Mouse (Mus musculus): ENCODE measurements around the gene Pcdh20.

Pcdh20 gene

DNA sequence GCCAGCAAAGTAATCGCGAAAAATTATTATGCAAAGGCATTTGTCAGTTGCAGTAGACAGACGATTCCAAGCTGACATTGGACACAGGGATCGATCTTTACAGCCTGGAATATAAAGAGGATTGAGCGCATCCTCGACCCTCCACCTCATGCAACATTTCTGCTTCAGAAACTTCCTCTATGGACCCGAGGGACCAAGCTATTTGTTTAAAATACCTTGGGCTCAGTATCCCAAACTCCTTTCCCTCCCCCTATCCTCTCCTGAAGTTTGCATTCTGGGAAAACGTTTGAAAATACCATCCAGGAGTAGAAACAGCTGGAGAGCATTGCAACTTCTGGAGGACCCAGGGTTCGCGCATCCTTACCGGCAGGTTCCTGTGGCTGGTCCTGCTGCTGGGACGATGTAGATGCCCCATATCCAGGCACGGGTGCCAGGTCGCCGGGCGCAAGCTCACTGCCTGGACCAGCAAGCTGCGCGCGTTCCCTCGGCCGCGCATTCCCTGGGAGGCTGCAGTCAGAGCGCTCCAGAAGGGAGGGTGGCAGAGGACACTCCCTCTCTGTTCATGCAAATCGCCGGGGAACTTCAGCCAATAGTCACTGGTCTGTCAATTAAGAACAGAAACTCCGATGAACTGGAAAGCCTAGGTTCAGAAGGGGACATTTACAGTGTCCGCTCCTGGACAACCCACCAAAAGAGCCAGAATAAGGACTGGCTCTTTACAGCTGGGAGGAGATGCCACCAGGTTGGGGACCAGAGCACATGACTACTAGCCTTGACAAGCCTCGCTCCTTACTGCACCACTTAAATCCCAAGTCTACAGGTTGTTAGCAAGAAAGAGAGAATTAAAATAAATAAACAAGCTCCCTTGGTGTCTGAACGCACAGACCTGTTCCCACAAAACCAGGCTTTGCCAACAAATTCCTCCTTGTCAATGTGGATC, at the start of gene Pcdh20:
Gene Pcdh20, minus strand, starts transcription at position 902 of the 940 bp plus-strand sequence.
- DNase-seq = no peak

GRCm38 (mm10) chr14:88479909-88480308, 8.7 kb upstream of the Pcdh20 start:
- DNase-seq = no peak

- no peak for DNase-seq
Measured at GRCm38 (mm10) chr14:88469956-88470355, 1.2 kb downstream of the Pcdh20 start.

DNA sequence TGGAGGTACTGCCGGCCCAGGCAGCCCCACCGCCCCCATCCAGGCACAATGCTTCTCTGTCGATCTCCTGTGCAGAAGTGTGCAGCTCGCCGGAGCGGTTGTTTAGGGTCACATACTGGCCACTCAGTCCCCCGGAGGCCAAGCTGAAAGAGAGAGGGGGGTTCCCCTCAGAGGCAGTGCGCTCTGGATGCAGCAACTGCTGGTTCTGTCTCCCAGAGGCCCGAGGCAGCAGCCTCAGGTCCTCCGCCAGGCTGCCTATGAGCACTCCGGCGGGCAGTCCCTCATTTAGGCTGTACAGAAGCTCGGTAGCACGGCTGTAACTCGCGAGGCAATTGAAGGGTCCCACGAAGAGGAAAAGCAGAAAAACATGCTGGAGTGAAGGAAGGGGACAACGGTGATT, 1.8 kb downstream of the Pcdh20 start:
- DNase-seq = no peak

DNA sequence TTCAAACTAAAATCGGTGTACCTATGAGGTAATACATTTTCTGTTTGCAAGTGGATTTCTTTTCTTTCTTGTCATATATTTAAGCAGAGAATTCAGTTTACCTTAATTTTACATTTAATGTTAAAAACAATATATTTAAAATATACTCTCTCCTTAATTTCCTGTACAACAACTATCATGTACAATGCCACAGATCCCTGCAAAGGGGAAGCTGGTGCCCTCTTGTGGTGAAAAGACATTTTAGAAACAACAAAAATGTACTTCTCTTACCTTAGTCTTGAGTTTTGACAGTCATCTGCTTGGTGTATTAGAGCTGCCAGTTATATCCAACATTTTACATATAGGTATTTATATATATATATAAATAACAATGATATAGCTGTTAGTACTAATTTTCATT, 4.8 kb downstream of the Pcdh20 start:
- no peak for DNase-seq

- DNase-seq = no peak
Measured at GRCm38 (mm10) chr14:88464356-88464755, 6.8 kb downstream of the Pcdh20 start.

- DNase-seq = no peak
Measured at GRCm38 (mm10) chr14:88463357-88463756, 7.8 kb downstream of the Pcdh20 start.

DNA sequence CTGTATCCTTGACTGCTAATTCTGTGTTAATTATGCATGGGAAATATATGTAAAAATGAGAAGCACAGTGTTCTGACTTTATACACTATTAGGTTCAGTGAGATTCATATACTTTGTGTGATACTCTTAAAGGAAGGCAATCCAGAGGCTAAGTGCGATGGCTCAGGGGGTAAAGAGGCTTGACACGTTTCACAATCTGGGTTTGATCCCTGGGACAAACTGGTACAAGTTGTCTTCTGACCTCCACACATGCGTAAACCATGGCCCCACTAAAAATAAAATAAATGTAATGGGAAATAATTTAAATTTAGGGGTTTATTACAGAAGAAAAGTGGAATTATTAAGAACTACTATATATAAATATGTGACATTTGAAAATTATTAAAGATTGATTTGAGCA, 8.3 kb downstream of the Pcdh20 start:
- no peak for DNase-seq

DNA sequence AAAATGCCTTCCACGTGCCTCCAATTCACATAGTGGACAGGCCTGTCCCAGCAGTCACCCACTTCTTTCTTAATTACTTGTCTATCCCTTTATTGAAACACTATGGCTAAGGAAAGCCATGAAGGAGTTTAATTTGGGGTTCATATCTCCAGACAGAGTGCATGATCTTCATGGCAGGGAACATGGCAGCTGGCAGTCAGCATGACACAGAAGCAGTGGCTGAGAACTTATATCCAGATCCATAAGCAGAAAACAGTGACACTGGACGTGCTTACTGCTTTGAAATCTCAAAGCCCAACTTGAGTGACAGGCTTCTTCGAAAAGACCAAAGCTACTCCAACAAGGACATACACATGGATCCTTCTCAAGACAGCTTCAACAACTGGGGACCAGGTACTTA, 10.5 kb downstream of the Pcdh20 start:
- DNase-seq = no peak

DNA sequence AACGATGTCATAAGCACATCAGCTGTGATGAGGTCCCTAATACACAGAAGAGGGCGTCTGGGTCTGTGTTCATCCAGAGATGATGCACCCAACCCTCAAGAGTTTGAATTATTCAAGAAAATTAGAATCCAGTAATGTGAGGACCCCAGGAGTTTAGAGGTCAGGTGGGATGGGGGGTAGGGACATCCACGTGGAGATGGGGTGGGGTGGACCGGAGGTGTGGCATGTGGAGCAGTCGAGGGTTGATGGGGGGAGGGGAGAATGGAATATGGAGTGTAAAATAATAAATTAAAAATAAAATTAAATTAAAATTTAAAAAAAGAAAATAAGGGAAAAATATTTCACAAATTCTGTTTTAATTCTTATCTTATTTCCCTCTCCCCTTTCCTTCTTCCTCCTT, 27.9 kb downstream of the Pcdh20 start:
- no peak for DNase-seq

DNA sequence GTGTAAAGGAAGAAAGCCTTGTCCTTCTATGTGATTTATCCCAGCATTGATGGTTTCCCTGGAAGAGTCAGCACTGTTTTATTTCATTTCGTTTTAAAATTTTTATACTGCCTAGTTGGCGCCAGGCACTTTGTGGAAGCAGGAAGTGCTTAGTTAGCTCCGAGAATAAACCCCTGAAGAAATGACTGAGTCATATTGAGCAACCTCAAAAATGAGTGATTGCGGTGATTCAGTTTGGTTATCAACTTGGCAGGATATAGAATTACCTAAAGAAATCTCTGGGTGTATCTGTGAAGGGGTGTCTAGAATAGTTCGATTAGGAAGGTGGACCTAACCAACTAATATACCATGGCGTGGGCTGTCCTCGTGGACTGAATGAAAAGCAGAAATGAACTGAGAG, 41.8 kb downstream of the Pcdh20 start:
- DNase-seq = no peak

- DNase-seq = no peak
Measured at GRCm38 (mm10) chr14:88427370-88427769, 43.8 kb downstream of the Pcdh20 start.
